Mouse (Mus musculus) neural tube, embryonic 11.5 days (tissue): ENCODE measurements around the gene Pcdh17. TPM values are rescaled to one million over a fixed set of nuclear protein-coding genes. Genes with fewer than 3 reads are reported as not detected.
A peak's percentile ranks its signal among the peaks of the same experiment; 100 is the strongest.

Experiments used
- ATAC-seq: fragments of 200-750 bp; cut with Nextera tagmentation; 2 replicates; pipeline ENCODE4 v1.8.0; 2017; ENCODE audit warnings: moderate number of reproducible peaks, mild to moderate bottlenecking, moderate TSS enrichment, moderate library complexity; ENCODE audit not compliant: insufficient read depth, low FRiP score, low TSS enrichment
- DNase-seq: peaks from one replicate; pipeline ENCODE4 v3.0.0-alpha.2; 2015; ENCODE audit warnings: low spot score
- H3K27ac ChIP-seq: fragments of 300-500 bp; sonication (generic); 2 replicates; pipeline ENCODE4 v1.5.1; 2014; ENCODE audit warnings: low read depth, mild to moderate bottlenecking, low read length
- H3K27me3 ChIP-seq: fragments of 300-500 bp; sonication (generic); 2 replicates; pipeline ENCODE4 v1.6.1; 2014; ENCODE audit warnings: mild to moderate bottlenecking, low read length, mixed read lengths; ENCODE audit not compliant: control insufficient read depth, insufficient read depth
- H3K36me3 ChIP-seq: fragments of 300-500 bp; sonication (generic); 2 replicates; pipeline ENCODE4 v1.6.1; 2014; ENCODE audit warnings: mild to moderate bottlenecking, low read length, moderate library complexity, mixed read lengths; ENCODE audit not compliant: control insufficient read depth, insufficient read depth
- H3K4me1 ChIP-seq: fragments of 300-500 bp; sonication (generic); 2 replicates; pipeline ENCODE4 v1.6.1; 2014; ENCODE audit warnings: low read length, mixed read lengths; ENCODE audit not compliant: control insufficient read depth, insufficient read depth
- H3K4me2 ChIP-seq: fragments of 300-500 bp; sonication (generic); 2 replicates; pipeline ENCODE4 v1.6.1; 2014; ENCODE audit warnings: low read depth, mild to moderate bottlenecking, moderate library complexity
- H3K4me3 ChIP-seq: fragments of 300-500 bp; sonication (generic); 2 replicates; pipeline ENCODE4 v1.5.1; 2014; ENCODE audit warnings: low read depth, low read length
- H3K9ac ChIP-seq: fragments of 300-500 bp; sonication (generic); 2 replicates; pipeline ENCODE4 v1.6.1; 2014; ENCODE audit warnings: mild to moderate bottlenecking, low read length
- H3K9me3 ChIP-seq: fragments of 300-500 bp; sonication (generic); 2 replicates; pipeline ENCODE4 v1.6.1; 2016; ENCODE audit warnings: low read length; ENCODE audit not compliant: control insufficient read depth
- WGBS: fragments of 180-500 bp; shearing (Covaris S2); extraction: QIAGEN DNeasy Blood & Tissue Kit; methylation state at CpG from one replicate; pipeline ENCODE4 v1.1.7; 2014; 5-methylcytosine and 5-hydroxymethylcytosine counted together
- polyA plus RNA-seq: library from polyadenylated mRNA; unstranded; fragments of >200 nt; fragmentation: Nextera tagmentation; extraction: Ambion mirVana; gene quantifications from 2 replicates; pipeline ENCODE4 v1.2.1, GENCODE M21; 2014

Gene Pcdh17
- 8.6 and 8.7 TPM in 2 replicates for polyA plus RNA-seq

GRCm38 (mm10) chr14:84443288-84443686 lies at the start of gene Pcdh17:
TSS of gene Pcdh17 (plus strand) at chr14:84443563.
- DNase-seq (peak; percentile 99), ATAC-seq (peak; percentile 90)
- Histone ChIP-seq H3K36me3 (no peaks in the 10 kb centered on the region), H3K9ac (peak within 1 kb of the TSS; percentile 61), H3K4me3 (peak within 1 kb of the TSS; percentile 57), H3K9me3 (no peaks in the 10 kb centered on the region), H3K4me1 (peaks cover 3% of the 10 kb centered on the region; the same call in 1 of the 2 replicates), H3K27me3 (peaks cover 25% of the 10 kb centered on the region), H3K4me2 (peak within 1 kb of the TSS; percentile 93), H3K27ac (peak within 1 kb of the TSS; percentile 72)
- under 1% methylated on average over 31 of the region's 31 CpGs for WGBS

- Histone ChIP-seq H3K9ac (no peak overlapping the region), H3K4me1 (no peaks in the 10 kb centered on the region), H3K9me3 (no peaks in the 10 kb centered on the region), H3K27ac (no peak overlapping the region), H3K4me3 (no peak overlapping the region), H3K27me3 (no peaks in the 10 kb centered on the region), H3K36me3 (no peaks in the 10 kb centered on the region), H3K4me2 (no peak overlapping the region)
- ATAC-seq, result no peak
- 77% methylated on average over 1 of the region's 1 CpGs for WGBS
- DNase-seq, result no peak
Measured at GRCm38 (mm10) chr14:84397137-84397536, 46.2 kb upstream of the Pcdh17 start.

- DNase-seq (no peak), ATAC-seq (no peak)
- H3K4me1 ChIP-seq, result no peaks in the 10 kb centered on the region
- no peak overlapping the region for H3K9ac ChIP-seq
- no peak overlapping the region for H3K4me3 ChIP-seq
- H3K4me2 ChIP-seq, result no peak overlapping the region
- WGBS, result 80% methylated on average over 2 of the region's 2 CpGs
- H3K36me3 ChIP-seq, result no peaks in the 10 kb centered on the region
- H3K27me3 ChIP-seq, result no peaks in the 10 kb centered on the region
- no peaks in the 10 kb centered on the region for H3K9me3 ChIP-seq
- no peak overlapping the region for H3K27ac ChIP-seq
Measured at GRCm38 (mm10) chr14:84424736-84425135, 18.6 kb upstream of the Pcdh17 start.

- H3K27ac ChIP-seq, result no peak overlapping the region
- H3K4me1 ChIP-seq, result no peaks in the 10 kb centered on the region
- H3K4me3 ChIP-seq, result no peak overlapping the region
- DNase-seq, result no peak
- H3K36me3 ChIP-seq, result no peaks in the 10 kb centered on the region
- H3K9me3 ChIP-seq, result no peaks in the 10 kb centered on the region
- no peak overlapping the region for H3K4me2 ChIP-seq
- H3K9ac ChIP-seq, result no peak overlapping the region
- H3K27me3 ChIP-seq, result no peaks in the 10 kb centered on the region
- no peak for ATAC-seq
Measured at GRCm38 (mm10) chr14:84426616-84427015, 16.7 kb upstream of the Pcdh17 start.

- peak; percentile 21 for DNase-seq
- Histone ChIP-seq H3K9me3 (no peaks in the 10 kb centered on the region), H3K27me3 (no peaks in the 10 kb centered on the region), H3K36me3 (no peaks in the 10 kb centered on the region), H3K27ac (no peak overlapping the region), H3K4me2 (no peak overlapping the region), H3K4me1 (no peaks in the 10 kb centered on the region), H3K9ac (no peak overlapping the region), H3K4me3 (no peak overlapping the region)
- no peak for ATAC-seq
- 34% methylated on average over 11 of the region's 11 CpGs for WGBS
Measured at GRCm38 (mm10) chr14:84438066-84438770, 5.1 kb upstream of the Pcdh17 start.

GRCm38 (mm10) chr14:84440903-84441302 lies 2.5 kb upstream of the Pcdh17 start:
- Histone ChIP-seq H3K9me3 (no peaks in the 10 kb centered on the region), H3K4me3 (no peak overlapping the region), H3K27me3 (peaks cover 2% of the 10 kb centered on the region), H3K9ac (no peak overlapping the region), H3K4me2 (no peak overlapping the region), H3K36me3 (no peaks in the 10 kb centered on the region), H3K27ac (no peak overlapping the region), H3K4me1 (no peaks in the 10 kb centered on the region)
- ATAC-seq (no peak), DNase-seq (peak; percentile 58)
- WGBS, result 12% methylated on average over 2 of the region's 2 CpGs

GRCm38 (mm10) chr14:84442528-84443287 lies 655 bp upstream of the Pcdh17 start:
- peak; percentile 43 for ATAC-seq
- DNase-seq, result peak; percentile 81
- H3K27me3 ChIP-seq, result peaks cover 20% of the 10 kb centered on the region
- H3K4me3 ChIP-seq, result peak overlapping the region; percentile 57
- no peaks in the 10 kb centered on the region for H3K9me3 ChIP-seq
- H3K9ac ChIP-seq, result peak overlapping the region; percentile 61
- no peaks in the 10 kb centered on the region for H3K36me3 ChIP-seq
- peak overlapping the region; percentile 72 for H3K27ac ChIP-seq
- peaks cover 3% of the 10 kb centered on the region; the same call in 1 of the 2 replicates for H3K4me1 ChIP-seq
- under 1% methylated on average over 27 of the region's 30 CpGs for WGBS
- H3K4me2 ChIP-seq, result peak overlapping the region; percentile 93

GRCm38 (mm10) chr14:84443761-84444160 lies 398 bp downstream of the Pcdh17 start:
- 2% methylated on average over 13 of the region's 13 CpGs for WGBS
- DNase-seq (peak; percentile 11), ATAC-seq (no peak; the same call in 1 of the 2 replicates)
- Histone ChIP-seq H3K4me1 (peaks cover 3% of the 10 kb centered on the region; the same call in 1 of the 2 replicates), H3K27me3 (peaks cover 29% of the 10 kb centered on the region), H3K9me3 (no peaks in the 10 kb centered on the region), H3K27ac (no peak overlapping the region), H3K36me3 (no peaks in the 10 kb centered on the region), H3K4me3 (peak overlapping the region; percentile 57), H3K9ac (peak overlapping the region; percentile 33), H3K4me2 (peak overlapping the region; percentile 93)
